Mouse (Mus musculus): ENCODE data around the gene 1700017B05Rik.
A peak's percentile ranks its signal among the peaks of the same experiment; 100 is the strongest.
"Not testable (repeated sequence)": the region's sequence is repeated elsewhere in the genome, so short reads cannot be mapped to it uniquely, and the experiment has no call there.

Gene 1700017B05Rik

GRCm38 (mm10) chr9:57261913-57262794 is at the start of gene 1700017B05Rik:
TSS of gene 1700017B05Rik (minus strand) at chr9:57262612.
- DNase-seq (ENCODE audit: low spot score in 2 of 2) = peak; percentile 75

- no peak for DNase-seq (ENCODE audit: low spot score in 2 of 2)
Measured at GRCm38 (mm10) chr9:57310895-57311294, 48.5 kb upstream of the 1700017B05Rik start.

DNA sequence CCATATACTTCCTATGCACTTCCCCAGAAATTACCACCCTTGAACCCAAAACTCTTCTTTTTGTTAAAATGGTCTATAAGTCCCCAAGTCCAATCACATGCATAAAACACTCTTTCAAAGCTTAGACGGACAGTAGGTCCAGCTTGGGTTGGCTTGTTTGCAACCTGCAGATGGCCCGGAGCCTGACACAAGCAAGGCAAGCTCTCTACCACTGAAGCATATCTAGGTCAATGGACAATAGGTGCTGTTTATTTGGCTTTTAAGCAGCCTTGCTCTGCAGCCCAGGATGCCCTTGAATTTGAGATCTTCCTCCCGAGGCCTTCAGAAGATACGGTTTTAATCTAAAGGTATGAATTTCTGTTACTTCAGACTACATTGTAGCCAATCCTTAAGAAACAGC is 46.9 kb upstream of the 1700017B05Rik start:
- no peak for DNase-seq (ENCODE audit: low spot score in 2 of 2)

- no peak for DNase-seq (ENCODE audit: low spot score in 2 of 2)
Measured at GRCm38 (mm10) chr9:57307456-57307855, 45.0 kb upstream of the 1700017B05Rik start.

- not testable (repeated sequence) for DNase-seq (ENCODE audit: low spot score in 2 of 2)
Measured at GRCm38 (mm10) chr9:57304716-57305115, 42.3 kb upstream of the 1700017B05Rik start.

GRCm38 (mm10) chr9:57304251-57304650 is 41.8 kb upstream of the 1700017B05Rik start:
- no peak for DNase-seq (ENCODE audit: low spot score in 2 of 2)

GRCm38 (mm10) chr9:57303356-57303755 is 40.9 kb upstream of the 1700017B05Rik start:
- DNase-seq (ENCODE audit: low spot score in 2 of 2) = no peak

- DNase-seq (ENCODE audit: low spot score in 2 of 2) = no peak
Measured at GRCm38 (mm10) chr9:57300825-57301224, 38.4 kb upstream of the 1700017B05Rik start.

- no peak for DNase-seq (ENCODE audit: low spot score in 2 of 2)
Measured at GRCm38 (mm10) chr9:57299790-57300477, 37.5 kb upstream of the 1700017B05Rik start.

GRCm38 (mm10) chr9:57297938-57298337 is 35.5 kb upstream of the 1700017B05Rik start:
- no peak for DNase-seq (ENCODE audit: low spot score in 2 of 2)

DNA sequence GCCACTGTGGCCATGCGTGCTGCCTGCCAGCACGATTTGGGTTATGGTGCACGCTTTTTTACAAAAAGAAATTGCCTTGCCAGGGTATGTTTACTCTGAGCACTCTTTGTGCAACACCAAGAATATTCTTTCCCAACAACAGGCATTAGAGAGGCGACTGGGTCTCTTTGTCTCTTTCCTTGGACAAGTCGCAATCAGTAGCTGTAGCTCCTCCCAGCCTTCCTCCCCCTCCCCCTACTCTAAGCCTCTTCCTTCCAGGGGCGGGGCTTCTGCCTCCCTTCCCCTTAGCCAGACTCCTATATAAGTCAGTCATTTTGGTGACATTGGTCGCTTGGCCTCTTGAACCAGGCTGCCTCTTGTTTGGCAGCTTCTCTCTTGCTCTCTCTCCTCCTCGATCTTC is 33.9 kb upstream of the 1700017B05Rik start:
- no peak for DNase-seq (ENCODE audit: low spot score in 2 of 2)

DNA sequence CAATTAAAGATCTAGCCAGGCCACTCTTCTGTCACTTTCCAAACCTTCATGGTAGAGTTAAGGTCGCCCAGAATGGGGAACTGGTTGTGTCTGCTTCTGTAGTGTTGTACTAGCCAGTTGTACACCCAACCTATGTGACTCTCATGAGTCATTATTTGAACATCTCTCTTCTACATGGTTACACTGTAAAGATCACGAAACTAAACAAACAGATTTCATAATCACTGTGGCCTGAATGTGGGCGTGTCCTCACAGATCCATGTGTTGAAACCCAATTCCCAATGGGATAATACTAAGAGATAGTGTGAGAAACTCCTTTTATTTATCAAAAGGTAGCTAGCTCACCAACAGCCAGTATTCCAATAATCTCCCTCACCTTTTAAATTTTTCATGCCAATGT is 33.3 kb upstream of the 1700017B05Rik start:
- no peak for DNase-seq (ENCODE audit: low spot score in 2 of 2)

DNA sequence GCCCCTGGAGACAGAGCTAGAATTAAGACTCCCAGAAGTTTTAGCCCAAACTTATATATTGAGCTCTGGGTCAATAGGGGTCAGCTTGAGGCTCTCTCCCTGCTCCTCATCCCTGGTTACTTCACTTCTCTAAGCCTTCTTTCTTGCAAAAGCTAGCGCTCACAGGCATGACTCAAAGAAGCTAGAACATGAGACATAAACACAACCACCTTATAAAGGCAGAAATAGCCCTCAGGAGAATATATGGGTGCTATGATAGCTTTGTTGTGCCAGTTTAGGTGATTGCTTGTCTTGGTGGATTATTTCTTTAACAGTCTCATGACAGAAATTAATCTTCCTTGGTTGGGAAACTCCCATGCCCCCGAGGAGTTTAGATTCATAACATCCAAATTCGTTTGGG is 32.5 kb upstream of the 1700017B05Rik start:
- no peak for DNase-seq (ENCODE audit: low spot score in 2 of 2)

- DNase-seq (ENCODE audit: low spot score in 2 of 2) = no peak
Measured at GRCm38 (mm10) chr9:57287183-57287582, 24.8 kb upstream of the 1700017B05Rik start.

DNA sequence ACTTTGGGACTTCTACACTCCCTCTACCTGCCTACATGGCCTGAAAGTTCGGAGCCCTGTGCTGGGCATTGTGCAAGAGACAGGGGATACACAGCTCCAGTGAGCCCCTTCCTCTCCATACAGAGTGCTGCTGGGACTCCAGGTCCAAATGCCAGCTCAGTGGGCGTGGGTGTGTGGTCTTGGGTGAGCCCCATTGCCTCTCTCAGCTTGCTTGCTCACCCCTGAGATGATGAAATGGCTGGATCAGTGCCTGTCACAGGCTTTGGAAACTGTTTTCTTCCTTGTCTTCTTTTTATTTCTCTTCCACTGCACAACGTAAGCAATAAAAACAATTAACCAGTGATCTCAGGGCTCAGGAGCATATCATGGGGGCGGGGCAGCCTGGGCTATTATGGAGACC is 20.9 kb upstream of the 1700017B05Rik start:
- no peak for DNase-seq (ENCODE audit: low spot score in 2 of 2)

DNA sequence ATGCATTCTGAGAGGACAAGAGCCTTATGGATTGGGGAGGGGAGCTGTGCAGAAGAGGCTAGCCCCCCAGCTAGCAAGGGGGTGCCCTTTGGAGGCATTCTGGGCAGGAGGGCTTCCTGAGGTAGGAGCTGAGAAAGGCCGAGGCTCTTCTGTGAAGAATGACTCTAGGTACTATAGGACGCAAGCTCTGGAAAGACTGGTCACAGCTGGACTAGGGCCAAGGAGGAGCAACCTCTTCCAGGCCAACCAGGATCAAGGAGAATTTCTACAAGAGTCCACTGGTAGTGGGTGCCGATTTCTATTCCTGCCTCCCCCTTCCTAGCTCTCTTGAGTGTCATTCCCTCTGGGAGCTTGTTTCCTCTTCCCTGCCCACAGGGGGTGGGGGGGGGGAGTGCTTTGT is 20.3 kb upstream of the 1700017B05Rik start:
- no peak for DNase-seq (ENCODE audit: low spot score in 2 of 2)

GRCm38 (mm10) chr9:57281549-57281948 is 19.1 kb upstream of the 1700017B05Rik start:
- no peak for DNase-seq (ENCODE audit: low spot score in 2 of 2)

- peak in 1 of 2 experiments; percentile 44 for DNase-seq (ENCODE audit: low spot score in 2 of 2)
Measured at GRCm38 (mm10) chr9:57279441-57279840, 17.0 kb upstream of the 1700017B05Rik start.

- DNase-seq (ENCODE audit: low spot score in 2 of 2) = no peak
Measured at GRCm38 (mm10) chr9:57278268-57278667, 15.9 kb upstream of the 1700017B05Rik start.

- no peak for DNase-seq (ENCODE audit: low spot score in 2 of 2)
Measured at GRCm38 (mm10) chr9:57276311-57276710, 13.9 kb upstream of the 1700017B05Rik start.

DNA sequence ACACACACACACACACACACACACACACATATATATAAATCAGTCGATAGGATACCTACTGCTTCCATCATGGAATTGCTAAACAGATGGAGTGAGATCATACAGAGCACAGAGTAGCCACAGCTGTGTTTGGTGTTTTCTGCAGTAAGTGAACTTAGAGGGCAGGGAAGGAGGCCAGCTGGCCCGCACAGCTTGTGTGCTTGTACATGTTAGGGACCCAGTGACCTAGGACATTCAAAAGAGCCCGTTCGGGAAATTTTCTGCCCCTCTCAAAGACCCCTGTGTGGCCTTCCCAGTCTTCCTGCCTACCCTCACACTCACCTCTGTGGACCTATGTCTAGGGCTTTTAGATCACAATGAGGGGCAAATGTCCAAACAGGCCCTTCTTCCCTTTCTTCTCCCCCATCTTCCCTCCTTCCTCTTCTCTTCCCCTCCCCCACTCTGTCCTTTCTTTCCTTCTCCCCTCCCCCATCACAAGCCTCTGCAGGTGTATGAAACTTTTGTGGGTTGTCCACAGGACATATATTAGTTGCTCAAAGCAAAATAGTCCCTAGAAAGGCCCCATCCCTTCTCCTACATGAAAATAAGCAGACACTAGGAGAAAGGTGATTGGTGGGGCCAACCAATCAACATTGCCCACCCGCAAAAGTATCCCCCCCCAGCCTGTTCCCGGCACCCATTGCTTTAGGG is 11.5 kb upstream of the 1700017B05Rik start:
- no peak for DNase-seq (ENCODE audit: low spot score in 2 of 2)
